Mouse (Mus musculus): ENCODE results near the gene Ctsl. TPM values are rescaled to one million over a fixed set of nuclear protein-coding genes. Genes with fewer than 3 reads are reported as not detected.
A peak's percentile ranks its signal among the peaks of the same experiment; 100 is the strongest.

Gene Ctsl
- polyA plus RNA-seq, 1 experiment = 150 TPM

DNA sequence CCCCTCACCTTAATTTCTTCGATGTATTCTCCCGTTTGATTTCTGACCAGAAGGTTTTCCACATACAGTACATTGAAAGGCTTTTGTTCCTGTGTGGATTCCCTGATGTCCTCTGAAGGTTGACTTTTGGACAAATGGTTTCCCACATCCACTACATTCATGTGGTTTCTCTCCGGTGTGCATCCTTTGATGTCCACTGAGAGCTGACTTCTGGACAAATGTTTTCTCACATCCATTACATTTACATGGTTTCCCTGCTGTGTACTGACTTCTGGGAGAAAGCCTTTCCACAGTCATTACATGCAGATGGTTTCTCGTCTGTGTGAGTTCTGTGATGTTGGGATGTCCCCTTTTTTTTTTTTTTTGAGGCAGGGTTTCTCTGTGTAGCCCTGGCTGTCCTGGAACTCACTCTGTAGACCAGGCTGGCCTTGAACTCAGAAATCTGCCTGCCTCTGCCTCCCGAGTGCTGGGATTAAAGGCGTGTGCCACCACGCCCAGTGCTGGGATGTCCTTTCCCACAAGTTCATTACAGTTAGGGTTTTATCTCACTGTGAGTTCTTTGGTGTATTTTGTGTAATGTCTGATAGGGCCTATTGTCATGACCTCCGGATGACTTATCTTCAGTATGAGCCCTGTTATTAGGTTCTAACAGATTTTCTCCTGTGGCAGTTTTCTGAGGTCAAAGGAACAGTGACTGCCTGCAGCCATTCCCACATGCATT, 48.0 kb downstream of the Ctsl start:
- Histone ChIP-seq H3K4me1 (ENCODE audit: control insufficient read depth, insufficient read depth, low read length) (no peaks in the 10 kb centered on the region), H3K4me3 (replicated peaks; ENCODE audit: insufficient read depth, low read depth, low read length) (no peak overlapping the region), H3K27ac (ENCODE audit: insufficient read depth, low read length) (no peak overlapping the region), H3K27me3 (ENCODE audit: control insufficient read depth, insufficient read depth, low read length) (no peaks in the 10 kb centered on the region)
- 85% methylated on average over 8 of the region's 8 CpGs for WGBS
- TF ChIP-seq POLR2A (IDR thresholded peaks at IDR 0.05; ENCODE audit: borderline replicate concordance, insufficient read depth, low read length) (no peak), CTCF (IDR thresholded peaks at IDR 0.05; ENCODE audit: borderline replicate concordance, insufficient read depth, low read depth, low read length) (no peak)
- no peak for DNase-seq

DNA sequence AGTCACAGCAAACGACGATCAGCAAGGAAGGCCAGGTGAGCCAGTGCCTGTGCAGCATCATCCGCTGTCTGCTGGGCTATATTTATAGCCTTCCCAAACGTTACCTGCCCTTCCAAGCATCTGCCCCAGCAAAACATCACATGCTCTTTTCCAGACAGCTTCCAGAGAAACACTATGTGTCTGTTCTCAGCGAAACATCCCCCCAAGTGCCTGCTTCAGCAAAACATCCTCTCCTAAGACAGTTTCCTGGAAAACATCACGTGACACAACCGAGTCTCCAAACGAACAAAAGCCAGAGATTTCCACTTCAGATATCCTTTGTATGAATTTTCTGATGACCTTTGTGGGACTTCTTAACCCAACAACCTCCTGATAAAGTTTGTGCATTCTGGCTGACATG, 50.4 kb downstream of the Ctsl start:
- no peak for TF ChIP-seq CTCF (IDR thresholded peaks at IDR 0.05; ENCODE audit: borderline replicate concordance, insufficient read depth, low read depth, low read length)
- WGBS = 86% methylated on average over 8 of the region's 8 CpGs
- Histone ChIP-seq H3K4me3 (replicated peaks; ENCODE audit: insufficient read depth, low read depth, low read length) (no peak overlapping the region), H3K4me1 (ENCODE audit: control insufficient read depth, insufficient read depth, low read length) (no peaks in the 10 kb centered on the region), H3K27ac (ENCODE audit: insufficient read depth, low read length) (no peak overlapping the region), H3K27me3 (ENCODE audit: control insufficient read depth, insufficient read depth, low read length) (no peaks in the 10 kb centered on the region)
- no peak for DNase-seq

DNA sequence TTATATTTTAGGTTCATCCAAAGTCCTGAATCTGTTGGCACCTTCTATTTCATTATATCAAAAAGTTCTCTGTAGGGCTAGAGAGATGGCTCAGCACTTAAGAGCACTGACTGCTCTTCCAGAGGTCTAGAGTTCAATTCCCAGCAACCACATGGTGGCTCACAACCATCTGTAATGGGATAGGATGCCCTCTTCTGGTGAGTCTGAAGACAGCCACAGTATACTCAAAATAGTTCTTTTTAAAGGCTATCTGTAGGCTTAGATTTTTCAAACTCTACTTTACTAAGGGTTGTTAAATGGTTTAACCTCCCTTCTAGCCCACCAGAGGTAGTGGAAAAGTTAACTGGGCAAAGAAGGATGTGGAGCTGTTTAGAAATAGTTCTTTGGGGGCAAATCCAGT, 50.9 kb downstream of the Ctsl start:
- TF ChIP-seq POLR2A (IDR thresholded peaks at IDR 0.05; ENCODE audit: borderline replicate concordance, insufficient read depth, low read length) (no peak), CTCF (IDR thresholded peaks at IDR 0.05; ENCODE audit: borderline replicate concordance, insufficient read depth, low read depth, low read length) (no peak)
- Histone ChIP-seq H3K4me1 (ENCODE audit: control insufficient read depth, insufficient read depth, low read length) (no peaks in the 10 kb centered on the region), H3K27me3 (ENCODE audit: control insufficient read depth, insufficient read depth, low read length) (no peaks in the 10 kb centered on the region), H3K27ac (ENCODE audit: insufficient read depth, low read length) (no peak overlapping the region), H3K4me3 (replicated peaks; ENCODE audit: insufficient read depth, low read depth, low read length) (no peak overlapping the region)
- no peak for DNase-seq

DNA sequence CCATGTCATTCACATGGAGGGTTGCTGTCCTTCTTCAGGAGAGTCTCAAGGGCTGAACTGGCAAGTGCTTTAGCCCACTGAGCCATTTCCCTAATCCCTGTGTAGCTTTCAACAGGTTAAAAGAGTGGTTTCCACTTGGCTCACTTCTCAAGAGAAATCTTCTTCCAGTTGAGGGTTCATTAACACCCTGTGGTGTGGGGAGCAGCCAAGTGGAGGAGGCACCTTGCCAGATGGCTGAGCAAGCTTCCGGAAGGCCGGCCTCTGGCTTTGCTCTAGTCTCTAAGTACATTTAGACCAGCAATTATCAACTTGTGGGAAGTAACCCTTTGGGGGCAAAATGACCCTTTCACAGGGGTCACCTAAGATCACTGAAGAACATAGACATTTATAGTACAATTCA, 52.3 kb downstream of the Ctsl start:
- no peak for DNase-seq
- H3K27ac ChIP-seq (ENCODE audit: insufficient read depth, low read length) = no peak overlapping the region
- WGBS = 7% methylated on average over 2 of the region's 2 CpGs
- TF ChIP-seq POLR2A (IDR thresholded peaks at IDR 0.05; ENCODE audit: borderline replicate concordance, insufficient read depth, low read length) (no peak), CTCF (IDR thresholded peaks at IDR 0.05; ENCODE audit: borderline replicate concordance, insufficient read depth, low read depth, low read length) (no peak)
- no peak overlapping the region for H3K4me3 ChIP-seq (replicated peaks; ENCODE audit: insufficient read depth, low read depth, low read length)
- no peaks in the 10 kb centered on the region for H3K27me3 ChIP-seq (ENCODE audit: control insufficient read depth, insufficient read depth, low read length)
- no peaks in the 10 kb centered on the region for H3K4me1 ChIP-seq (ENCODE audit: control insufficient read depth, insufficient read depth, low read length)

DNA sequence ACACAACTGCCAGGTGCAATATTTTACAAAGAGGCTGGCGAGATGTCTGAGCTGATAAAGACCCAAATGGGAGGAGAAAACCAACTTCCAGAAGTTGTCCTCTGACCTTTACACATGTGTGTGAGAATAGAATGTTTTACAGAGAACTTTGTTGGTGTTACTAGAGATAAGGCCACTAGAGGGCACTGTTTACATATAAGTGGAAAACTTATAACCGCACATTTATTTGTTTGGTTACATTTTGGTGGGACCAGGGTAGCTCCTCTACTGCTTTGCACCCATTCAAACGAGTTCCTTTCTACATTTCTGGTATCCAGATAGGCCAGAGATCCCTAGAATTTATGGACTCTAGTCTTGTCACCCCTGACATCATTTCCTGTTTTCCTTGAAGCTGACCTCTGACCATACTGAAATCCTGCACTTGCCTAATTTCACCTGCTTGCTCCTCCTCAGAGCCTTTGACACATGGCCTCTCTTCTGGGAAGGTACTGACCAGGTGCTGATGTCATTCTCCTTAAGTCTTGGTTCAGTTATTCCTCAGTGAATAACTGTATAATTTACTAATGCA, 55.1 kb downstream of the Ctsl start:
- 2% methylated on average over 3 of the region's 3 CpGs for WGBS
- H3K4me1 ChIP-seq (ENCODE audit: control insufficient read depth, insufficient read depth, low read length) = peaks cover 4% of the 10 kb centered on the region; the same call in 1 of the 2 replicates
- H3K27me3 ChIP-seq (ENCODE audit: control insufficient read depth, insufficient read depth, low read length) = no peaks in the 10 kb centered on the region
- H3K27ac ChIP-seq (ENCODE audit: insufficient read depth, low read length) = no peak overlapping the region
- H3K4me3 ChIP-seq (replicated peaks; ENCODE audit: insufficient read depth, low read depth, low read length) = no peak overlapping the region
- DNase-seq = peak in 1 of 2 experiments; percentile 53
- TF ChIP-seq POLR2A (IDR thresholded peaks at IDR 0.05; ENCODE audit: borderline replicate concordance, insufficient read depth, low read length) (no peak), CTCF (IDR thresholded peaks at IDR 0.05; ENCODE audit: borderline replicate concordance, insufficient read depth, low read depth, low read length) (peak; percentile 29; the same call in 1 of the 2 replicates)

DNA sequence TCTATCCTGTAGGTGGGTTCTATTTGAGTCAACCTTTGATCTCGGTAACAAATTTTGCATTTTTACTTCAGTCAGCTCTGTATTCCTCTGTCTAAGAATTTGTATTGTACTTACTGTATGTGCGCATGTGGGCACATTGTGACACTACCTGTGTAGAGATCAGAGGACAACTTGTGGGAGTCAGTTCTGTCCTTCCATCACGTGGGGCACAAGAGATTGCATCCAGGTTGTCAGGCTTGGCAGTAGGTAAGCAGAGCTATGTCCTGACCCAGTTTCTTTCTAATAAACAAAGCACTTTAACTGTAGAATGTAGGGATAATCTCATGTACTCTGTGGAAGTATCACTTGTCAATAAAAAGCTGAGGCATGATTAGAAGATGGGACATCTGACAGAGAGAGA, 56.6 kb downstream of the Ctsl start:
- DNase-seq = no peak
- TF ChIP-seq CTCF (IDR thresholded peaks at IDR 0.05; ENCODE audit: borderline replicate concordance, insufficient read depth, low read depth, low read length) (no peak), POLR2A (IDR thresholded peaks at IDR 0.05; ENCODE audit: borderline replicate concordance, insufficient read depth, low read length) (no peak)
- H3K4me3 ChIP-seq (replicated peaks; ENCODE audit: insufficient read depth, low read depth, low read length) = no peak overlapping the region
- H3K4me1 ChIP-seq (ENCODE audit: control insufficient read depth, insufficient read depth, low read length) = peaks cover 9% of the 10 kb centered on the region
- WGBS = 75% methylated on average over 3 of the region's 3 CpGs
- no peaks in the 10 kb centered on the region for H3K27me3 ChIP-seq (ENCODE audit: control insufficient read depth, insufficient read depth, low read length)
- H3K27ac ChIP-seq (ENCODE audit: insufficient read depth, low read length) = no peak overlapping the region

DNA sequence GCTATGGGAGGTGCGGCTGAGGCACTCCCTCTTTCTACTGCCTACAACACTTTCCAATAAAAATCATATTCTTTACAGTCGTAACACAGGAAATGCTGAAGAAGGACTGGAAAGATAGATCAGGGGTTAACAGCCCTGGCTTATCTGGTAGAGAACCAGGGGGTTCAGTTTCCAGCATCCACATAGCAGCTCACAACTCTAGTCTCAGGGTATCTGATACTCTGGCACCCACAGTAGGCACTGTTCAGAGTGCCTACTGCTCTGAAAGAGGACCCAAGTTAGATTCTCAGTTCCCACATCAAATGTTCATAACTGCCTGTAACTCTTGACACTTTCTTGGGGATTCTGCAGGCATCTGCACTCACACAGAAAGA, 57.8 kb downstream of the Ctsl start:
- no peak for DNase-seq
- Histone ChIP-seq H3K4me3 (replicated peaks; ENCODE audit: insufficient read depth, low read depth, low read length) (peak overlapping the region; percentile 67), H3K4me1 (ENCODE audit: control insufficient read depth, insufficient read depth, low read length) (peaks cover 9% of the 10 kb centered on the region), H3K27ac (ENCODE audit: insufficient read depth, low read length) (0 out of 2 replicates have a peak overlapping the region, but pooled peaks have one; percentile 35), H3K27me3 (ENCODE audit: control insufficient read depth, insufficient read depth, low read length) (no peaks in the 10 kb centered on the region)
- TF ChIP-seq CTCF (IDR thresholded peaks at IDR 0.05; ENCODE audit: borderline replicate concordance, insufficient read depth, low read depth, low read length) (no peak), POLR2A (IDR thresholded peaks at IDR 0.05; ENCODE audit: borderline replicate concordance, insufficient read depth, low read length) (no peak)
- WGBS = 0% methylated on average over 2 of the region's 2 CpGs

All from cerebellum, adult 2 months (tissue).